Mouse (Mus musculus) adrenal gland, adult (tissue): ENCODE measurements at regions not wholly inside any gene's neighbourhood (a gene's known extent, or its start where the extent isn't known, plus 50 kb on each side); places are given as distances from the start of the nearest gene placed in this dataset.

ENCODE experiments used
- DNase-seq, 2 experiments: peaks; one replicate each; pipeline ENCODE4 v3.0.0; 2022 to 2023; ENCODE audit warnings: low spot score in 1 of 2; ENCODE audit not compliant: inconsistent age in 2 of 2

DNA sequence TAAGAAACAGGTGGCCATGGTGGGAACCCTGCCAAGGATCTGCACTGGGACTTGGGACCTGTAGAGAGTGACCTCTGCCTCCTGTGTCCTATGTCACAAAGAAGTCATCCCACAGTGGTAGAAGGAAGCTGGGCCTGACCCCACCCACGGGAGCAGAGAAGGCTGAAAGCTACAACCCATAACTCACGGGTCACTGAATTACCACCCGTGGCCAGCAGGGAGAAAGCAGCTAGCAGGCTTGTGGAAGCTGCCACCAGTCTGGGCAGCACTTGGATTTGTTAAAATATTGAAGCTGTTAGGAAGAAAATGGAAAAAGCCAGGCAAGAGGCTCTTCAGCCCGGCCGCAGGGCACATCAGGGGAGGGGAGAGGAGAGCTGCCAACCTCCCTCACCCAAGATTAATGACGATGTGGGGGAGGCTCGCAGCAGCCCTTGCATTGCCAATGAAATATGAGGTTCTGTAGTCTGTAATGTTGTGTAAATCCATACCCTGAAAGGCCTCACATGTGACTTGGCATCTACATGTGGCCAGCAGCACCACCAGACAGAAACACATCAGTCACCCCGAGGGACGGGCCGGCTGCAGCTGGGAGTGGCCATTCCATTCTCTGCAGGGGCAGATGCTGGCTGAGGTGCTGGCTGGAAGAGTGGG lies 94.5 kb downstream of the Olfm1 start:
- DNase-seq: peak in 1 of 2 experiments; percentile 39

- DNase-seq: no peak
These were observed 96.5 kb downstream of the Olfm1 start for GRCm38 (mm10) chr2:28289339-28289738.

- peak in 1 of 2 experiments; percentile 74 for DNase-seq
These were observed 97.2 kb downstream of the Olfm1 start for GRCm38 (mm10) chr2:28289860-28290471.

DNA sequence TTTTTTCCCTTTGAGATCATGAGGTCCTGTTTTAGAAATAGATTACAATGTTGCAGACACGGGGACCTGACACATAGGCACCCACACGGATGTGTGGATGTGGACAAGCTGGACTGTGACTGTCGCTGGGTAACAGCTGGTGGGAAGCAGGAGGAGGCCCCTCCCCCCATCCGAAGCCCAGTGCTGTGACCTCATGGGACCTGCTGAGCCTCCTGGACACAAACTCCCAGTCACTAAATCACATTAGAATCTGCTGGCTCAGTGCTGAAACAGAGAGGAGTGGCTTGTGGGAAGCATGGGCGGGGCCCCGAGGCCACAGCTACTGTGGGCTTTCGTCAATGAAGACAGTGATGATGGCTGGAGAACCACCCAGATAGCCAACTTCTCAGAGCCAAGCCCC lies 101.7 kb downstream of the Olfm1 start:
- DNase-seq: peak; percentile 33 to 54

GRCm38 (mm10) chr2:28296183-28296582 lies 103.4 kb downstream of the Olfm1 start:
- no peak for DNase-seq

GRCm38 (mm10) chr2:28298738-28299137 lies 105.9 kb downstream of the Olfm1 start:
- peak in 1 of 2 experiments; percentile 44 for DNase-seq

DNA sequence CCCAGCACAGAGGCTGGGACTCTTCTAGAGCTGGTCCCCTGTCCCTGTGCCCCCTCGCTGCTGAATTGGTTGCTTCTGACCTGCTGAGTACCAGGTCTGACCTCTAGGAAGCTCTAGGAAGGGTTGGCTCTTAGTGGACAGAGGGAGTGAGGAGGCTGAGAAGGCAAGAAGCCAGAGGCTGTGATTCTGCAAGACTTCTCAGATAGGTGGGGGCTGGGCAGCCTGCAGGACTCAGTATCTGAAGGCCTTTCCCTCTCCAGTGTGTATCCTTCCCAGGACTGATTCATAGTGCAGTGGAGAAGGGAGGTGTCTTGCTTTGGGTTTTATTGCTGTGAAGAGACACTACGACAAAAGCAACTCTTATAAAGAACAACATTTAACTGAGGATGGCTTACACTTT lies 106.6 kb downstream of the Olfm1 start:
- peak in 1 of 2 experiments; percentile 75 for DNase-seq

GRCm38 (mm10) chr2:28301313-28301712 lies 108.5 kb downstream of the Olfm1 start:
- DNase-seq: no peak

DNA sequence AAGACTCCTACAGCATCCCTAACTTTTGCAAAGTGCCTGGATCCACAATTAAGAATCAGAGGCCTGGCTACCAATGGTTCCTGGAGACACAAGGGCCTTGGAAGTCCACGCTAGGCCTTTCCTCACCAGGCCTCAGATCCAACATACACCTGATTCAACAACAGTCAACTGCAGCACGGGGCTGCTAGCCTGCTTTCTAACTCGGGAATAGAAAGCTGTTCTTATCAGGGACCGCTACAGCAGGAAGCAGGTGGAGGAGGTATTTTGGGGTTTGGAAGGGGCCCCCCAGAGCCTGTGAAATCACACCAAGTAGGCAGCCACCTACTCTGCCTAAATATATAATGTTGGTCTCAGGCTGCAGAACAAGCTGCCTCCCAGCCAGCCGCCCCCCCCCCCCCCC lies 111.1 kb downstream of the Olfm1 start:
- DNase-seq: no peak

GRCm38 (mm10) chr2:28304712-28305111 lies 111.9 kb downstream of the Olfm1 start:
- peak; percentile 50 to 81 for DNase-seq

- DNase-seq: no peak
These were observed 116.3 kb downstream of the Olfm1 start for GRCm38 (mm10) chr2:28309122-28309521.

DNA sequence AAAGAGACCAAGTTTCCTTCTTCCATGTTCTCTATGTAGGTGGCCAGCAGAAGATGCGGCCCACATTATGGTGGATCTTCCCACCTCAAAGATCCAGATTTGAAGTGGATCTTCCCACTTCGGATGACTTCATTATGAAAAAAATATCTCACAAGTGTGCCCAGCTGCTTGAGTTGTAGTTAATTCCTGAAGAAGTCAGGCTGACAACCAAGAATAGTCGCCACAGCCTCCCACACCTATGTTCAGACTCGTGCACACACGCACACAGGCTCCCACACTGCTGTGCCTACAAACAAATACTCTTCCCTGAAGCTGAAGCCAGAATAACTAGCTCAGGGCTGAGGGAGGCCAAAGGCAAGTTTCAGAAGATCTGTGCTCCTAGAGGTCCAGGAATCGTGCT lies 119.4 kb downstream of the Olfm1 start:
- no peak for DNase-seq

- DNase-seq: peak in 1 of 2 experiments; percentile 56
These were observed 121.1 kb upstream of the Ppp1r26 start for GRCm38 (mm10) chr2:28325502-28325901.

DNA sequence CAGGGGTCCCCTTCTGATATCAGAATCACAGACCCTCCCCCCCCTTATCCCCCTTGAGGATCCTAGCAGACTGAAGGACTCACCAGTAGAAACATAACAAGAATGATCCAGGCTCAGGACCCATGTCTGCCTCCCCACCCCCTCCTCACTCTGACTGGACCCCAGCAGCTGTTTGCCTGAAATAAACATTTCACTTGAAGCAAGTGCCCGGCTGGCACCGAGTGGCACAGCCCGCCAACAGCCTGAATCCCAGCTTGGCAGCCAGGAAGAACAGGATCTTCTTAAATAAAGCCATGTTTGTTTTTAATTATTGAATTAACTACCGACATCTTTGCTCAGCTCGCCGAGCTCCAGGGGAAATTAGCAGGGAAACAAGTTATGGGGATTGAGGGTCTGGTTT lies 120.5 kb upstream of the Ppp1r26 start:
- DNase-seq: no peak

DNA sequence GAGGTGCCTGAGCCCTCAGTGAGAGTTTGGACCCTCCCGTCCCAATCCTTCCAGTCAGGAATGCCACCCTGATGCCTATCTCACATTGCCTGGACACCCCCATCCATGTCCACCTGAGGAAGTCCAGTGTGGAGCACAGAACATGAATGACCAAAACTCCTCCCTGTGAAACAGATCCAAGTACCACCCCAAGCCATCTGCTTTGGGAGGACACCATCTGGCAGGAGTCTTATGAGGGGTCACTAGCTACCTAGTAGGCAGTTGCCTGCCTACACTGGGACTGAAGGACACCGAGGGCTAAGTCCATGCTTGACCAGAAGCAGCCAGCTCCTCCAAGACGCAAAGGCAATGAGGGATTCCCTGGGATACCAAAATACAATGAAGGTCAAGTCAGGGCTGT lies 119.9 kb upstream of the Ppp1r26 start:
- DNase-seq: no peak

GRCm38 (mm10) chr2:28329130-28329529 lies 117.5 kb upstream of the Ppp1r26 start:
- DNase-seq: no peak

DNA sequence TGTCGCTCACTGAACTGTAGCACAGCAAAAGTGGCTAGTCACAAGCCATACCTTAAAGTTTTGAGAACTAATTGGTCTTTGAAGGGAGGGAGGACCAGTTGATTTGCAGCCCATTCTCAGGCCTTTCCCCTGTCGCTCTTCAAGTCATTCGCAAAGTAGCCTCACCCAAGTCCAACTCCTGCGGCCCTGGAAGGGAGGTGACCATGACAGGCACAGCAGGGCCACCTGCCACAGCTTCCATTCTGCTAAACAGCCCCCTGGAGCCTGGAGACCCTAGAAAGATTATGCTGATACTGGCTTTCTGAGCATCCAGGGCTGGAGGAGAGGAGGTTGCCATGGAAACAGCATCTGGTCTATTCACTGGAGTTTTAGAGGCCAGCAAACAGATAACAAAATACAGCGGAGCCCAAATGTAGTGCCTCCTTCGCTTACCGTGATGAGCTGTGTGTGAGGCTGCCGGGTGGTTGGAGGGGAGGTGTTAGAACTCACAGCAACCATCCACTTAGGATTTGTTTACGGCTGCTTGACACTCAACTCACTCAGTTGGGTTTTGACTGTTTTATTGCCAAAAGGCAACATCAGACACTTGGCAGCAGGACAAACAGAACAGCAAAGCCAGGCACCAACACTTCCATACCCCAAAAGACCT lies 111.3 kb upstream of the Ppp1r26 start:
- no peak for DNase-seq

DNA sequence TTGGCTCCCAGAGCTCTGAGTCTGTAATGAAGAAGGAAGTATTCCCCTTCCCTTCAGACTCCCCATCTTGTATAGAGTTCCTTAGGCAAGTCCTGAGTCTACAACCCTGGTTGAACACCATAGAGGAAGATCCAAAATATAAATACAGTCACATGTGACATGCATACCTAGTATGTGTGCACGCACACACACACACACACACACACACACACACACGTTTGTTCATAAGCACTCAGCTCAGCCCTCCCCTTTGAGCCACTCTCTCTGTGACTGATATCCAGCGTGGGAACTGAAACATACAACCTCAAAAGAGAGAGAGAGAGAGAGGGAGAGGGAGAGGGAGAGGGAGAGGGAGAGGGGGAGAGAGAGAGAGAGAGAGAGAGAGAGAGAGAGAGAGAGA lies 110.8 kb upstream of the Ppp1r26 start:
- no peak for DNase-seq

DNA sequence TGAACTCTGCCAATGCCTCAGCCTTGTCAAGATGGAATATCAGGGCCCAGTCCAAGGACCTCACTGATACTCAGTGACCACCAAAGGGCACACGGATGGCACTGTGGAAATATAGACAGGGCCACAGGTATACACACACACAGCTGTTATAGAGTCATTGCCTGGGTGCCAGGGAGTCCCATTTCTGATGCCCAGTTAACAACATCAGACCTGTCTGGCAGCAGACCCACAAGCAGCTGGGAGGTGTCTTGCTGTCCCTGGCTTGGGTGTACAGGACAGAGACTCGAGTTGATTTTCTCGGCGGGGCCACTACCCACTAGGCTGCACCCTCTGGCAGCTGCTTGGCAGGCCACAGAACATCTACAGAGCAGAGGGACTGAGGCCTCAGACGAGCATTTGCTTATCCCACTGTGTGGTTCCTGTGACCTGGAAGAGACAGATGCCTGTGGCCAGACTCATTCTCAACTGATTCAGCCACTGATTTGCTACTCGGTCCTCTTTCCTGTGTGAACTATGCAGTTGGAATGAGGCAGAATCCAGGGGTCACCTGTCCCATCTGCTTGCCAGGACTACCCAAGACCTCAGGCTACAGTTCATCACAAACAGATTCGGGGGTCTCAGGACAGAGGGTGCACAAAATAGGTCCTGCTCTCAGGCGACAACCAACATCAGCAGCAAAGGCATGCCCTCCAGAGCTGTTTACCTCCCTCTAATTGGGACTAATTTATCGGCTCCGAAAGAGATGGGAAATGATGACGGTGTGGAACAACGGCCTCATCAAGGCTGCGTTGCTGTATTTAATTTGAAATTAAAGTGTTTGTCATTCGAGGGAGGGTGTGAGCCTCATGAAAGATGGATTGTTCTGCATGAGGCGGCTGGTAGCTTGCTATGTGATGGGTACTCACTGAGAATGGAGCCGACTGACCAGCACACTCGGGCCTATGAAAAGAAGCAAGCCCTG lies 110.0 kb upstream of the Ppp1r26 start:
- no peak for DNase-seq

DNA sequence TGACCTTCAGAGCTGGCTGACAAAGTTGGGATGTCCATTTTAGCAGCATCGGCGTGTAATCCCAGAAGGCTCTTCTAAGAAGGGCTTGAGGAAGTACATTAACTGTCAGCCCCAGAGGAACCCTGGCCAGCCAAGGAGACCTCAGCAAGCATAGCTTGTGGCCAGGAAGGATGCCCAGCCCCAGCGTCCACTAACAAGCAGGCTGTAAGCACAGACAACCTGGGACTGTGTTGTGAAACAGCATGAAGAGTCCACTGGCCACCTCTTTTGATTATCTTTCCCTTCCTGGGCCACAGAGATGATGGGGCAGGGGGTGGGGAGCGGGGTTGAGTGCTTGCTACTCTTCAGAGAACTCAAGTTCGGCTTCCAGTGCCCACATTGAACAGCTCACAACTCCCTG lies 109.0 kb upstream of the Ppp1r26 start:
- no peak for DNase-seq

DNA sequence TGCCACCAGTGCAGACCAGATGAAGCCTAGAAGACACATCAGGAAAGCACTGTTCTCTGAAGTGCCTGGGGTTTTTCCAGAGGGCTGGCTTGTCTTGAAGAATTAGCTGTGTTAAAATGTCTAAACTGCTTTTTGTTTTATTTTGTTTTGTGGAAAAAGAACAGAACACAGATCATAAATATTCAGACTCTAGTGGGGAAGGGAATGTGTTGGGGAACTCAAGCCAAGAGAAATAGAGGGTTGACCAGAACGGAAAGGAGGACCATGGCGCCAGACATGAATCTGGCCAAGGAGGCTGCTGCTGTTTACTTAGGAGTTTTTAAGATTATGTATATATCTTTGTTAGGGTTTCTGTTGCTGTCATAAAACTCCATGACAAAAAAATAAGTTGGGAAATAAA lies 105.3 kb upstream of the Ppp1r26 start:
- no peak for DNase-seq
